Mouse (Mus musculus) forebrain, postnatal 0 days (tissue): ENCODE measurements at regions not wholly inside any gene's neighbourhood (a gene's known extent, or its start where the extent isn't known, plus 50 kb on each side); places are given as distances from the start of the nearest gene placed in this dataset.

Source experiments
- ATAC-seq: fragments of 200-750 bp; cut with Nextera tagmentation; 2 replicates; pipeline ENCODE4 v1.8.0; 2017; ENCODE audit warnings: mild to moderate bottlenecking, moderate library complexity
- DNase-seq: peaks from one replicate; pipeline ENCODE4 v3.0.0-alpha.2; 2015
- H3K27ac ChIP-seq: fragments of 300-500 bp; sonication (generic); 2 replicates; pipeline ENCODE4 v1.5.1; 2014; ENCODE audit warnings: low read depth, mild to moderate bottlenecking, antibody characterized with exemption, low read length, moderate library complexity, mixed read lengths
- H3K27me3 ChIP-seq: fragments of 300-500 bp; sonication (generic); 2 replicates; pipeline ENCODE4 v1.6.1; 2014; ENCODE audit warnings: mild to moderate bottlenecking, low read length, mixed read lengths; ENCODE audit not compliant: insufficient read depth
- H3K36me3 ChIP-seq: fragments of 300-500 bp; sonication (generic); 2 replicates; pipeline ENCODE4 v1.6.1; 2014; ENCODE audit warnings: mild to moderate bottlenecking, moderate library complexity; ENCODE audit not compliant: insufficient read depth
- H3K4me1 ChIP-seq: fragments of 300-500 bp; sonication (generic); 2 replicates; pipeline ENCODE4 v1.6.1; 2014; ENCODE audit warnings: antibody characterized with exemption; ENCODE audit not compliant: insufficient read depth
- H3K4me2 ChIP-seq: fragments of 300-500 bp; sonication (generic); 2 replicates; pipeline ENCODE4 v1.6.1; 2014; ENCODE audit warnings: low read depth, mild to moderate bottlenecking, moderate library complexity
- H3K4me3 ChIP-seq: fragments of 300-500 bp; sonication (generic); 2 replicates; pipeline ENCODE4 v1.5.1; 2014; ENCODE audit warnings: low read depth, low read length, mixed read lengths
- H3K9ac ChIP-seq: fragments of 300-500 bp; sonication (generic); 2 replicates; pipeline ENCODE4 v1.6.1; 2014; ENCODE audit warnings: mild to moderate bottlenecking
- H3K9me3 ChIP-seq: fragments of 300-500 bp; sonication (generic); 2 replicates; pipeline ENCODE4 v1.6.1; 2016; ENCODE audit warnings: low read length
- CTCF ChIP-seq: sonication (generic); IDR thresholded peaks from 2 replicates; pipeline ENCODE4 v1.5.1; 2016; ENCODE audit warnings: antibody characterized with exemption, control low read depth, low read depth
- WGBS: fragments of 180-500 bp; shearing (Covaris S2); extraction: QIAGEN DNeasy Blood & Tissue Kit; methylation state at CpG from one replicate; pipeline ENCODE4 v1.1.7; 2014; 5-methylcytosine and 5-hydroxymethylcytosine counted together

GRCm38 (mm10) chr19:59655321-59655720, 197.1 kb downstream of the Emx2 start:
- no peaks in the 10 kb centered on the region for H3K9me3 ChIP-seq
- H3K9ac ChIP-seq, result no peak overlapping the region
- no peak overlapping the region for H3K4me3 ChIP-seq
- H3K27me3 ChIP-seq, result no peaks in the 10 kb centered on the region
- H3K4me2 ChIP-seq, result no peak overlapping the region
- DNase-seq (no peak), ATAC-seq (no peak)
- H3K4me1 ChIP-seq, result no peaks in the 10 kb centered on the region
- WGBS, result 97% methylated on average over 2 of the region's 2 CpGs
- no peak for TF ChIP-seq CTCF
- no peak overlapping the region for H3K27ac ChIP-seq
- H3K36me3 ChIP-seq, result no peaks in the 10 kb centered on the region

GRCm38 (mm10) chr19:59669793-59670192, 211.6 kb downstream of the Emx2 start:
- DNase-seq (no peak), ATAC-seq (no peak)

GRCm38 (mm10) chr19:59673537-59673936, 215.4 kb downstream of the Emx2 start:
- H3K9me3 ChIP-seq, result no peaks in the 10 kb centered on the region
- ATAC-seq, result no peak
- H3K9ac ChIP-seq, result no peak overlapping the region
- no peak overlapping the region for H3K4me3 ChIP-seq
- H3K27ac ChIP-seq, result no peak overlapping the region
- no peaks in the 10 kb centered on the region for H3K36me3 ChIP-seq
- no peak overlapping the region for H3K4me2 ChIP-seq
- TF ChIP-seq CTCF, result no peak
- no peak for DNase-seq
- no peaks in the 10 kb centered on the region for H3K4me1 ChIP-seq
- H3K27me3 ChIP-seq, result no peaks in the 10 kb centered on the region

More at GRCm38 (mm10) chr19:59669793-59670192, 211.6 kb downstream of the Emx2 start:
- Histone ChIP-seq H3K9ac (no peak overlapping the region), H3K27ac (no peak overlapping the region), H3K4me1 (no peaks in the 10 kb centered on the region), H3K9me3 (no peaks in the 10 kb centered on the region), H3K4me3 (no peak overlapping the region), H3K36me3 (no peaks in the 10 kb centered on the region), H3K27me3 (no peaks in the 10 kb centered on the region), H3K4me2 (no peak overlapping the region)
- TF ChIP-seq CTCF, result no peak

- no peak for TF ChIP-seq CTCF
- H3K27me3 ChIP-seq, result no peaks in the 10 kb centered on the region
- no peak overlapping the region for H3K4me2 ChIP-seq
- H3K9me3 ChIP-seq, result no peaks in the 10 kb centered on the region
- ATAC-seq, result no peak
- H3K27ac ChIP-seq, result no peak overlapping the region
- no peaks in the 10 kb centered on the region for H3K4me1 ChIP-seq
- 25% methylated on average over 7 of the region's 7 CpGs for WGBS
- H3K4me3 ChIP-seq, result no peak overlapping the region
- H3K36me3 ChIP-seq, result no peaks in the 10 kb centered on the region
- DNase-seq, result no peak
- H3K9ac ChIP-seq, result no peak overlapping the region
These were observed 221.0 kb downstream of the Emx2 start for GRCm38 (mm10) chr19:59679191-59679590.

- no peak overlapping the region for H3K27ac ChIP-seq
- ATAC-seq, result no peak
- no peaks in the 10 kb centered on the region for H3K27me3 ChIP-seq
- no peaks in the 10 kb centered on the region for H3K36me3 ChIP-seq
- TF ChIP-seq CTCF, result no peak
- DNase-seq, result no peak
- 96% methylated on average over 4 of the region's 4 CpGs for WGBS
- no peaks in the 10 kb centered on the region for H3K4me1 ChIP-seq
- H3K9me3 ChIP-seq, result no peaks in the 10 kb centered on the region
- H3K4me2 ChIP-seq, result no peak overlapping the region
- no peak overlapping the region for H3K4me3 ChIP-seq
- H3K9ac ChIP-seq, result no peak overlapping the region
These were observed 222.2 kb downstream of the Emx2 start for GRCm38 (mm10) chr19:59680356-59680755.

GRCm38 (mm10) chr19:59684292-59684691, 226.1 kb downstream of the Emx2 start:
- no peaks in the 10 kb centered on the region for H3K4me1 ChIP-seq
- 79% methylated on average over 7 of the region's 7 CpGs for WGBS
- H3K4me3 ChIP-seq, result no peak overlapping the region
- DNase-seq, result no peak
- H3K27me3 ChIP-seq, result no peaks in the 10 kb centered on the region
- H3K36me3 ChIP-seq, result no peaks in the 10 kb centered on the region
- H3K4me2 ChIP-seq, result no peak overlapping the region
- ATAC-seq, result no peak
- TF ChIP-seq CTCF, result no peak
- no peak overlapping the region for H3K9ac ChIP-seq
- H3K27ac ChIP-seq, result no peak overlapping the region
- no peaks in the 10 kb centered on the region for H3K9me3 ChIP-seq

- TF ChIP-seq CTCF, result no peak
- Histone ChIP-seq H3K4me2 (no peak overlapping the region), H3K27ac (no peak overlapping the region), H3K36me3 (no peaks in the 10 kb centered on the region), H3K27me3 (no peaks in the 10 kb centered on the region), H3K9me3 (no peaks in the 10 kb centered on the region), H3K9ac (no peak overlapping the region), H3K4me3 (no peak overlapping the region), H3K4me1 (no peaks in the 10 kb centered on the region)
- 66% methylated on average over 19 of the region's 19 CpGs for WGBS
- ATAC-seq (no peak), DNase-seq (no peak)
These were observed 227.9 kb downstream of the Emx2 start for GRCm38 (mm10) chr19:59685826-59686717.
